Mouse (Mus musculus): ENCODE results near the gene B3gnt9. TPM values are rescaled to one million over a fixed set of nuclear protein-coding genes. Genes with fewer than 3 reads are reported as not detected.
"Not testable (repeated sequence)": the region's sequence is repeated elsewhere in the genome, so short reads cannot be mapped to it uniquely, and the experiment has no call there.

B3gnt9 gene
- total RNA-seq (2021) = 1 to 10 TPM; 3.0 to 3.8 TPM

GRCm38 (mm10) chr8:105254966-105255350 lies at the start of gene B3gnt9:
B3gnt9 (minus strand) TSS chr8:105255153.
- intact Hi-C loops (cut with DNase I) = no loop called here
- peak in 1 of 2 experiments; percentile 76 for DNase-seq (ENCODE audit: extremely low spot score in 1 of 2, low spot score in 2 of 2)

GRCm38 (mm10) chr8:105303874-105304273 lies 48.9 kb upstream of the B3gnt9 start:
- intact Hi-C loops (cut with DNase I) = no loop called here
- no peak for DNase-seq (ENCODE audit: extremely low spot score in 1 of 2, low spot score in 2 of 2)

DNA sequence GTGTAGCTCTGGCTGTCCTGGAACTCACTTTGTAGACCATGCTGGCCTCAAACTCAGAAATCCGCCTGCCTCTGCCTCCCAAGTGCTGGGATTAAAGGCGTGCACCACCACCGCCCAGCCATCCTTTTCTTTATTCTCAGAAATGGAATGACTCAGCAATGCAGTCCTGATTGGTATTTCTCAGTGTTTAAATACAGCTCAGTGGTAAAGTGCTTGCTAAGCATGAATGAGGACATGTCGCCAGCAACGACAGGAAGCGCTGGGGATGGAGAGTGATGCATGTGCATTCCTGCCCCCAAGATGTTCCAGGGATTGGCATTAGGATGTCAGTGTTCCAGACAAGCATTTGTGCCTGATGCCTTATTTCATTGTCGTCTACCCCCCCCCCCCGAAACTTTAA lies 48.4 kb upstream of the B3gnt9 start:
- intact Hi-C loops (cut with DNase I) = no loop called here
- DNase-seq (ENCODE audit: extremely low spot score in 1 of 2, low spot score in 2 of 2) = no peak

- no peak for DNase-seq (ENCODE audit: extremely low spot score in 1 of 2, low spot score in 2 of 2)
- intact Hi-C loops (cut with DNase I) = loop anchor here (10.0 kb wide), 1 partner anchor 645 kb away; no protein-coding TSS in a partner anchor
Observed at GRCm38 (mm10) chr8:105299962-105300361, 45.0 kb upstream of the B3gnt9 start.

DNA sequence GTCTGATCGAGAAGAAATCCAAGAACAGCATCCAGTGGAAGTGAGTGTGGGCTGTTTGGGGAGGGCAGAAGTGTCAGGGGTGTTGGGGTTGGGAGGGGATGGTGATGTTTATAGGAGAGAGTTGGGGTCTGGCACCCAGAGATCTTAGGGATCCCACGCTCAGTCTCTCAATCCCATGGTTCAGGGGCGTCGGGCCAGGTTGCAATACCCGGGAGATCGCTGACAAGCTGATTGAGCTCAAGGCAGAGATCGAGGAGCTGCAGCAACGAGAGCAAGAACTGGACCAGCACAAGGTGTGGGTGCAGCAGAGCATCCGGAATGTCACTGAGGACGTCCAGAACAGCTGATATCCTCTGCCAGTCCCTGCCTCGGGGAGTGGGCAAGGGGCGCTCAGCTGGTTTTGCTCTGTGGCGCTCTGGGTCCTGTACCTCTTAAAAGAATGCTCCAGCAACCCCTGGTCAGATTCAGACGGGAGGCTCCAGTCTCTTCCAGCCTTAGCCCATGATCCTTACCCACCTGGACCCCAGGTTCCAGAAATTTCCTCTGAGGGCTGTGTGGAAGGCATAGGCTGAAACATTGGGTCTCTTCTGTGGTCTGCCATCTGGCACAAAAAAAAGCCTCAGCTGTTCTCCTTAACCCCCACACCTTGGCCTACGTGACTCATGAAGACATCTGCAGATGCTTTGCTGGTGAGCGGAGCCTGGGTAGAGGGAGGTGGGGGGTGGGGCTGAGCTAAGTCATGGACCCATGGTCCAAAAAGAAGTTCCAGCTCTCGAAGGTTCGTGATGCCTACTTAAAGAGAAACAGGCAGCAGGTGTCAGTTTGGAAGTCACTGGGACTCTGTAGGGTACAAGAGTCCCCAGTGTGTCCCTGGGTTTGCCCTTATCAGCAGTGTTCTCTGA lies 43.6 kb upstream of the B3gnt9 start:
- intact Hi-C loops (cut with DNase I) = loop anchor here (10.0 kb wide), 1 partner anchor 644 kb away; no protein-coding TSS in a partner anchor
- DNase-seq (ENCODE audit: extremely low spot score in 1 of 2, low spot score in 2 of 2) = no peak

- intact Hi-C loops (cut with DNase I) = loop anchor here (10.0 kb wide), 1 partner anchor 643 kb away; no protein-coding TSS in a partner anchor
- peak; percentile 87 to 96 for DNase-seq (ENCODE audit: extremely low spot score in 1 of 2, low spot score in 2 of 2)
Observed at GRCm38 (mm10) chr8:105297511-105298192, 42.7 kb upstream of the B3gnt9 start, which contains the start of gene E2f4. E2f4 (plus strand) TSS chr8:105297663.

DNA sequence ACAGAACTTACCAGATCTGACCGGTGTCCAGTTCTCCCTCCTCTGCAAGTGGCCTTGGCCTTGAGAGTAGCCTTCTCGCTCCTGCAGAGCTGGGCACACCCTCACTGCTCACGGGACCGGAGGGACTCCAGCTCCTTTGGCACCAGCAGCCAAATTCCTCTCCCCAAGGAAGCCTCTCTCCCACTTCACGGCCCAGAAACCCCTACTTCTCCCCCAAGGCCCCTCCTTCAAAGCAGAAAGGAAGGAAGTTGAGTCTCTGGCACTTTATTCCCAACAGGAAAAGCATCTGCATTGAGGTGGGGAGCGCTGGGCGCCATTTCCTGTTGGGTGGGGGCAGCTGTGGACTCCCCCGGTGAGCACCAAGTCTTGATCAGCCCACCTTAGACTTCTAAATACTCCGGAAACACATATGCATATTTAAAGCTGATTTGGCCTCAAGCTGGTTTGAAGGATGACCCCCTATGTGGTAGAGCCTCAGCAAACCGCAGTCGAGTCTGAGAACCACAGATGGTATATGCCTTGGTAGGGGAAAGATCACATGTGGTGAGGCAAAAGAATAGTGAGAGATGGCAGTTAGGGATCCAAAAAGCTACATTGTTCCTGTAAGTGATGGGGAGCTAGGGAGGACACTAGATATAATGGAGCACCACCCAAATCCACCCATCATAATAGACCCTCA lies 41.1 kb upstream of the B3gnt9 start, which contains the start of gene Exoc3l:
Gene Exoc3l, minus strand, starts transcription at position 207 of the 679 bp plus-strand sequence.
- intact Hi-C loops (cut with DNase I) = loop anchor here (10.0 kb wide), 1 partner anchor 641 kb away; no protein-coding TSS in a partner anchor

GRCm38 (mm10) chr8:105295256-105295655 lies 40.3 kb upstream of the B3gnt9 start:
- DNase-seq (ENCODE audit: extremely low spot score in 1 of 2, low spot score in 2 of 2) = no peak
- intact Hi-C loops (cut with DNase I) = loop anchor here (10.0 kb wide), 1 partner anchor 640 kb away; no protein-coding TSS in a partner anchor

More for the DNA sequence above, 41.1 kb upstream of the B3gnt9 start, which contains the start of gene Exoc3l:
- no peak for DNase-seq (ENCODE audit: extremely low spot score in 1 of 2, low spot score in 2 of 2)

DNA sequence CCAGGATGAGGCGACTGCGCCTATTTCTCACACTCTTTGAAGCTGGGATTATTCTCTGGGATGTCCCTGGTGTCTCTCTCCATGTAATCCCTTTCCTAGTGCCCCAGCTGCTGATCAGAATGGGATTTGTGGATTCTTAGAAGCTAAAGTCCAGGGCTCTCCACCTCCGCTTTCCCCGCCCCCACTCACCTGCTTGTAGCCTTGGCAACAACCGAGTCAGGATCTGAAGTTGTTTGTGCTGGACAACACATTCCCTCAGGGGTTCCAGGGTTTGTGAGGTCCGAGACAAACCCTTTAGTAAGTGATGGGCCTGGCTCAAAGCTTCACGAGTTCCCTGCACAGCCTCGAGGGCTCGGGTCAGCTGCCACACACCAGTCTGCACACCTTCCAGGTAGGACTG lies 39.8 kb upstream of the B3gnt9 start:
- DNase-seq (ENCODE audit: extremely low spot score in 1 of 2, low spot score in 2 of 2) = no peak
- intact Hi-C loops (cut with DNase I) = loop anchor here (10.0 kb wide), 1 partner anchor 640 kb away; no protein-coding TSS in a partner anchor

- intact Hi-C loops (cut with DNase I) = loop anchor here (10.0 kb wide), 1 partner anchor 639 kb away; no protein-coding TSS in a partner anchor
- no peak for DNase-seq (ENCODE audit: extremely low spot score in 1 of 2, low spot score in 2 of 2)
Observed at GRCm38 (mm10) chr8:105293405-105293804, 38.5 kb upstream of the B3gnt9 start.

DNA sequence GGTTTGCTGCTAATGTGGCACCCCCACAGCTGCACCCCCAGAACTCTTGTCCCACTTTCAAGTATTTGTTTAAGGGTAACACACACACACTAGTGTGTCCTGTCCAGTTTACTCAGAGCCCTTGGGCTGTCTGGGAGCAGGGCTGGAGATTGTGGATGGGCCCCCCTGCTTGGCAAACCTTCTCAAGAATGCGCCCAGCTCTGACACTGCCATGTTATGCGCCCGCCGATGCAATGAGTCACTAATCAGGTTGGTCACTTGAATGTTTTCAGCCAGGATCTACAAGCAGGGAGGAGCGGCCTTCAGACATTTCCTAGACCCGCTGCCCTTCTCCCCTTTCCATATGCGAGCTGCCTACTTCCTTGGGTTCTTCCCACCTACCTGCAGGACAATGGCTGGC lies 37.5 kb upstream of the B3gnt9 start:
- DNase-seq (ENCODE audit: extremely low spot score in 1 of 2, low spot score in 2 of 2) = no peak
- intact Hi-C loops (cut with DNase I) = loop anchor here (10.0 kb wide), 1 partner anchor 638 kb away; no protein-coding TSS in a partner anchor

GRCm38 (mm10) chr8:105291802-105292201 lies 36.8 kb upstream of the B3gnt9 start:
- DNase-seq (ENCODE audit: extremely low spot score in 1 of 2, low spot score in 2 of 2) = not testable (repeated sequence)
- intact Hi-C loops (cut with DNase I) = loop anchor here (10.0 kb wide), 1 partner anchor 637 kb away; no protein-coding TSS in a partner anchor

DNA sequence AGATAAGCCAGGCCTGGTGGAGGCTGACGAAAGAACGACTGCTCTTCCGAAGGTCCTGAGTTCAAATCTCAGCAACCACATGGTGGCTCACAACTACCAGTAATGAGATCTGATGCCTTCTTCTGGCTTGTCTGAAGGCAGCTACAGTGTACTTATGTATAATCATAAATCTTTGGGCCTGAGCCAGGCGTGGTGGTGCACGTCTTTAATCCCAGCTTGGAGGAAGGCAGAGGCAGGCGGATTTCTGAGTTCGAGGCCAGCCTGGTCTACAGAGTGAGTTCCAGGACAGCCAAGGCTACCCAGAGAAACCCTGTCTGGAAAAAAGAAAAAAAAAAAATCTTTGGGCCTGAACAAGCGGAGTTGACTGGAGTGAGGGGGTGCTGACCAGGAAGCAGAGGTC lies 36.4 kb upstream of the B3gnt9 start:
- intact Hi-C loops (cut with DNase I) = loop anchor here (10.0 kb wide), 1 partner anchor 637 kb away; no protein-coding TSS in a partner anchor
- DNase-seq (ENCODE audit: extremely low spot score in 1 of 2, low spot score in 2 of 2) = not testable (repeated sequence)

GRCm38 (mm10) chr8:105290554-105291314 lies 35.8 kb upstream of the B3gnt9 start:
- DNase-seq (ENCODE audit: extremely low spot score in 1 of 2, low spot score in 2 of 2) = peak; percentile 62 to 92
- intact Hi-C loops (cut with DNase I) = loop anchor here (10.0 kb wide), 1 partner anchor 636 kb away; no protein-coding TSS in a partner anchor

- DNase-seq (ENCODE audit: extremely low spot score in 1 of 2, low spot score in 2 of 2) = peak in 1 of 2 experiments; percentile 73
- intact Hi-C loops (cut with DNase I) = loop anchor here (10.0 kb wide), 1 partner anchor 635 kb away; no protein-coding TSS in a partner anchor
Observed at GRCm38 (mm10) chr8:105289805-105290460, 35.0 kb upstream of the B3gnt9 start, which contains the start of gene 4931428F04Rik. 4931428F04Rik (minus strand) TSS chr8:105289864.

- intact Hi-C loops (cut with DNase I) = no loop called here
- DNase-seq (ENCODE audit: extremely low spot score in 1 of 2, low spot score in 2 of 2) = peak; percentile 94 to 96
Observed at GRCm38 (mm10) chr8:105288958-105289732, 34.2 kb upstream of the B3gnt9 start.

All from left cerebral cortex, postnatal 10 days (tissue).